ENCODE assay signal across 24 mouse cellular contexts in the genomic region with DNA sequence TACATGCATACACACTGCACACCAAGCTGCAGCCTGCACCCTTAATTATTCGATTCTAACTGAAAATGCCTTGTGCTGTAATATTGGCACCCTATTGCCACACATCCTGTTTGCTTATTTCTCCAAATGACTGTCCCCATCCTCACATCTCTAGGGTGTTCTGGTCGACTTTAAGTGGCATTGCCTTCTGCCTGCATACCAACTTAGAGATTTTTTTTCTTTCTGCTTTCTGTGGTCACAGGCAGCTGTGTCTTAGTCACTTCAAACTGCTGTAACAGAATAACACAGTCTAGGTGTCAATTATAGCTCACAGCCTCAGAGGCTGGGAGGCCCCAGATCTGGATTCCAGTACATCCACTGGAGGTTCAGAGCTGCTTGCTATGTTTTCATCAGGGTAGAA. TPM values are rescaled to one million over a fixed set of nuclear protein-coding genes. Genes with fewer than 3 reads are reported as not detected.
A peak's percentile ranks its signal among the peaks of the same experiment; 100 is the strongest.
DNase-seq lines count a peak whose midpoint lies in the region; ATAC-seq and TF ChIP-seq lines count a peak whose summit lies in the region.
"Had no signal": no experiment of that assay in that cellular context is flagged by ENCODE, and none has a peak within 500 bp of the region (broad histone marks: within the 10 kb centered on the region; RNA-seq: fewer than 3 reads in every experiment).

No protein-coding gene starts in this region.

- no peak overlapping the region for H3K27ac ChIP-seq in heart, embryonic 11.5 days (ENCODE audit: low read depth, low read length)
- no peak overlapping the region for H3K27ac ChIP-seq in gastrocnemius, adult 2 months
- H3K27ac ChIP-seq: forebrain, embryonic 12.5 days; heart, adult 2 months; heart, embryonic 15.5 days; hindbrain, embryonic 15.5 days; midbrain, embryonic 12.5 days; neural tube, embryonic 15.5 days had no signal

- peaks cover 5% of the 10 kb centered on the region for H3K27me3 ChIP-seq in C2C12 (ENCODE audit: control insufficient read depth, insufficient read depth, insufficient read length)
- H3K27me3 ChIP-seq in heart, embryonic 11.5 days (ENCODE audit: control insufficient read depth, insufficient read depth, low read length) = no peaks in the 10 kb centered on the region
- H3K27me3 ChIP-seq: forebrain, embryonic 12.5 days; heart, embryonic 15.5 days; hindbrain, embryonic 15.5 days; midbrain, embryonic 12.5 days; neural tube, embryonic 15.5 days had no signal

- H3K9me3 ChIP-seq in heart, embryonic 11.5 days (replicated peaks; ENCODE audit: control insufficient read depth, low read length) = no peaks in the 10 kb centered on the region
- H3K9me3 ChIP-seq: forebrain, embryonic 12.5 days; heart, embryonic 15.5 days; hindbrain, embryonic 15.5 days; midbrain, embryonic 12.5 days; neural tube, embryonic 15.5 days had no signal

- H3K9ac ChIP-seq in heart, embryonic 11.5 days (ENCODE audit: low read depth, low read length) = no peak overlapping the region
- H3K9ac ChIP-seq: forebrain, embryonic 12.5 days; heart, embryonic 15.5 days; hindbrain, embryonic 15.5 days; midbrain, embryonic 12.5 days; neural tube, embryonic 15.5 days had no signal

- no peak overlapping the region for H3ac ChIP-seq in C2C12 (ENCODE audit: control insufficient read depth, insufficient read length, low read depth)

- no peak for TF ChIP-seq CTCF in C2C12 (IDR thresholded peaks at IDR 0.05; ENCODE audit: control insufficient read depth, insufficient read depth, insufficient read length)
- TF ChIP-seq CTCF in gastrocnemius, adult 2 months (IDR thresholded peaks at IDR 0.05) = no peak

- no peaks in the 10 kb centered on the region for H3K79me3 ChIP-seq in C2C12 (ENCODE audit: low read depth)

- no peaks in the 10 kb centered on the region for H3K4me1 ChIP-seq in heart, embryonic 11.5 days (ENCODE audit: control insufficient read depth, insufficient read depth, low read length)
- H3K4me1 ChIP-seq: forebrain, embryonic 12.5 days; heart, embryonic 15.5 days; hindbrain, embryonic 15.5 days; midbrain, embryonic 12.5 days; neural tube, embryonic 15.5 days had no signal

- peak; percentile 17 for DNase-seq in fibroblast of lung, adult 2 months (ENCODE audit: low read depth)
- DNase-seq in gastrocnemius, adult 2 months = no peak
- no peak for DNase-seq in cerebellum, adult 9-10 months
- DNase-seq in adrenal gland, adult (ENCODE audit: inconsistent age in 2 of 2, low spot score in 1 of 2) = no peak
- DNase-seq: adrenal gland, postnatal 25 days; cerebellum, adult 2 months; gastrocnemius, postnatal 14 days; heart, adult 2 months; heart, postnatal 4 days; kidney, adult 11 months; layer of hippocampus, postnatal 36 days; left cerebral cortex, postnatal 4 days; liver; lung, adult 18-20 months; lung, postnatal 14 days had no signal

- 56% methylated on average over 2 of the region's 2 CpGs for WGBS in heart, embryonic 11.5 days (ENCODE audit: insufficient replicate concordance)

- no peaks in the 10 kb centered on the region for H3K79me2 ChIP-seq in C2C12 (ENCODE audit: control insufficient read depth, insufficient read depth)

- no peak overlapping the region for H3K4me2 ChIP-seq in heart, embryonic 11.5 days
- H3K4me2 ChIP-seq: forebrain, embryonic 12.5 days; heart, embryonic 15.5 days; hindbrain, embryonic 15.5 days; midbrain, embryonic 12.5 days; neural tube, embryonic 15.5 days had no signal

- no peaks in the 10 kb centered on the region for H3K36me3 ChIP-seq in C2C12 (ENCODE audit: control insufficient read depth, insufficient read depth)
- H3K36me3 ChIP-seq in heart, embryonic 11.5 days (ENCODE audit: control insufficient read depth, insufficient read depth, low read length) = no peaks in the 10 kb centered on the region
- H3K36me3 ChIP-seq: forebrain, embryonic 12.5 days; heart, embryonic 15.5 days; hindbrain, embryonic 15.5 days; midbrain, embryonic 12.5 days; neural tube, embryonic 15.5 days had no signal

- ATAC-seq in activated CD4-positive, CD25-positive, alpha-beta regulatory T cell, adult 4 months = peak; percentile 46
- peak; percentile 50 for ATAC-seq in monocyte, adult 5-6 weeks (replicated peaks; ENCODE audit: insufficient number of reproducible peaks, low FRiP score, low TSS enrichment, poor library complexity, severe bottlenecking)
- no peak for ATAC-seq in heart, embryonic 11.5 days (replicated peaks; ENCODE audit: insufficient number of reproducible peaks, low FRiP score, low TSS enrichment)

- intact Hi-C loops in gastrocnemius, adult 2 months (cut with DNase I) = no loop called here

- no peak overlapping the region for H3K4me3 ChIP-seq in C2C12 (ENCODE audit: insufficient read depth, poor library complexity, severe bottlenecking)
- H3K4me3 ChIP-seq in heart, embryonic 11.5 days (ENCODE audit: low read depth, low read length) = no peak overlapping the region
- no peak overlapping the region for H3K4me3 ChIP-seq in gastrocnemius, adult 2 months
- H3K4me3 ChIP-seq: forebrain, embryonic 12.5 days; heart, adult 2 months; heart, embryonic 15.5 days; hindbrain, embryonic 15.5 days; midbrain, embryonic 12.5 days; neural tube, embryonic 15.5 days had no signal

TF ChIP-seq in C2C12, 6 proteins besides CTCF, POLR2A, EP300 and RAD21:
- peak; percentile 53 for TF ChIP-seq CEBPB (IDR thresholded peaks at IDR 0.05; ENCODE audit: low read depth)
- no peak for TF ChIP-seq MAX (IDR thresholded peaks at IDR 0.05)

RNA-seq across cellular contexts. Expression of a gene that starts 24.4 kb away (rescaled TPM):
- polyA plus RNA-seq in C2C12 (2012; fragmentation: generic; extraction: Trizol) = 0.16 TPM
- 100 to 1,000 TPM; 141 to 153 TPM for polyA plus RNA-seq in activated CD4-positive, CD25-positive, alpha-beta regulatory T cell, adult 4 months (2017; shearing (Covaris generic))
- total RNA-seq in monocyte, adult 5-6 weeks (2017) = 77.4 to 130 TPM (median 92.6 TPM) in 3 replicates
- polyA plus RNA-seq in heart, embryonic 11.5 days (2014; fragmentation: Nextera tagmentation; extraction: Ambion mirVana) = 0.13 TPM in 1 of 2 replicates, not detected in the other
- total RNA-seq in gastrocnemius, adult 2 months (2021) = 1 to 10 TPM in 1 of 2 experiments, under 1 TPM in 1; 0.43 to 1.1 TPM

Comparison
In these comparisons a context has a peak if more than half of its experiments do, and no peak if none do; other contexts are left out.
1. RNA of a gene that starts 24.4 kb away (polyA plus RNA-seq): 141 to 153 TPM in activated CD4-positive, CD25-positive, alpha-beta regulatory T cell, adult 4 months; 0.16 TPM in C2C12 (single experiment) and 0.13 TPM in heart, embryonic 11.5 days; every median in the first group is over 100 times any median in the second.